Mouse (Mus musculus) erythroblast, adult 5-6 weeks (primary cell): Measurements from ENCODE around the gene Olfr536. TPM values are rescaled to one million over a fixed set of nuclear protein-coding genes. Genes with fewer than 3 reads are reported as not detected.
"Not testable (repeated sequence)": the region's sequence is repeated elsewhere in the genome, so short reads cannot be mapped to it uniquely, and the experiment has no call there.

Experiments
- ATAC-seq: replicated peaks from 2 replicates; pipeline ENCODE4 v1.8.0; 2016; ENCODE audit warnings: moderate number of reproducible peaks, mild to moderate bottlenecking, moderate TSS enrichment, inconsistent platforms; ENCODE audit not compliant: poor library complexity, low FRiP score, severe bottlenecking
- total RNA-seq, 2 experiments: library from RNA; stranded (forward) in 1 of 2; stranded (reverse) in 1 of 2; fragments of 150-400 nt in 1 of 2; fragments of 200-764, 138-1000 nt in 1 of 2; gene quantifications; 2 replicates each; pipeline versions ENCODE4 v1.2.3 to v1.2.4; 2015 to 2017; ENCODE audit warnings: low replicate concordance in 2 of 2

The Olfr536 gene
- total RNA-seq (2015; ENCODE audit: low replicate concordance): not detected in 2 replicates
- total RNA-seq (2017; ENCODE audit: low replicate concordance): not detected in 2 replicates

GRCm38 (mm10) chr7:140507346-140508021 is at the start of gene Olfr536:
TSS of gene Olfr536 (minus strand) at chr7:140507396.
- ATAC-seq: not testable (repeated sequence)

GRCm38 (mm10) chr7:140539746-140540145 is 32.5 kb upstream of the Olfr536 start:
- no peak for ATAC-seq

GRCm38 (mm10) chr7:140494702-140495101 is 12.5 kb downstream of the Olfr536 start:
- no peak for ATAC-seq

- no peak for ATAC-seq
These were observed 13.0 kb downstream of the Olfr536 start for GRCm38 (mm10) chr7:140494231-140494630.

- no peak for ATAC-seq
These were observed 18.2 kb downstream of the Olfr536 start for GRCm38 (mm10) chr7:140488981-140489380.

- ATAC-seq: no peak
These were observed 23.3 kb downstream of the Olfr536 start, which contains the start of gene Olfr535 for GRCm38 (mm10) chr7:140483916-140484315. TSS of gene Olfr535 (plus strand) at chr7:140484216.

GRCm38 (mm10) chr7:140478733-140479132 is 28.5 kb downstream of the Olfr536 start:
- no peak for ATAC-seq

GRCm38 (mm10) chr7:140477886-140478285 is 29.3 kb downstream of the Olfr536 start:
- no peak for ATAC-seq

GRCm38 (mm10) chr7:140463070-140463469 is 44.1 kb downstream of the Olfr536 start, which contains the start of gene Olfr533:
TSS of gene Olfr533 (plus strand) at chr7:140463370.
- ATAC-seq: not testable (repeated sequence)

Other genes starting within 250 kb of the Olfr536 start
- not detected in 2 replicates for gene Olfr525, start 186.5 kb downstream of the Olfr536 start, total RNA-seq (2015; ENCODE audit: low replicate concordance)
- under 0.01 TPM in 1 of 2 replicates, not detected in the other for gene Olfr525, start 186.5 kb downstream of the Olfr536 start, total RNA-seq (2017; ENCODE audit: low replicate concordance)
- not detected in 2 replicates for gene Olfr527, start 173.4 kb downstream of the Olfr536 start, total RNA-seq (2015; ENCODE audit: low replicate concordance)
- gene Olfr527, start 173.4 kb downstream of the Olfr536 start, total RNA-seq (2017; ENCODE audit: low replicate concordance): not detected in 2 replicates
- not detected in 2 replicates for gene Olfr60, start 145.7 kb downstream of the Olfr536 start, total RNA-seq (2015; ENCODE audit: low replicate concordance)
- gene Olfr60, start 145.7 kb downstream of the Olfr536 start, total RNA-seq (2017; ENCODE audit: low replicate concordance): not detected in 2 replicates
- not detected in 2 replicates for gene Olfr530, start 131.1 kb downstream of the Olfr536 start, total RNA-seq (2015; ENCODE audit: low replicate concordance)
- not detected in 2 replicates for gene Olfr530, start 131.1 kb downstream of the Olfr536 start, total RNA-seq (2017; ENCODE audit: low replicate concordance)
- not detected in 2 replicates for gene Olfr531, start 104.5 kb downstream of the Olfr536 start, total RNA-seq (2015; ENCODE audit: low replicate concordance)
- gene Olfr531, start 104.5 kb downstream of the Olfr536 start, total RNA-seq (2017; ENCODE audit: low replicate concordance): not detected in 2 replicates
- gene Olfr532, start 85.8 kb downstream of the Olfr536 start, total RNA-seq (2015; ENCODE audit: low replicate concordance): not detected in 2 replicates
- gene Olfr532, start 85.8 kb downstream of the Olfr536 start, total RNA-seq (2017; ENCODE audit: low replicate concordance): not detected in 2 replicates
- gene Olfr533, start 44.0 kb downstream of the Olfr536 start, total RNA-seq (2015; ENCODE audit: low replicate concordance): not detected in 2 replicates
- not detected in 2 replicates for gene Olfr533, start 44.0 kb downstream of the Olfr536 start, total RNA-seq (2017; ENCODE audit: low replicate concordance)
- gene Olfr535, start 23.2 kb downstream of the Olfr536 start, total RNA-seq (2015; ENCODE audit: low replicate concordance): not detected in 2 replicates
- gene Olfr535, start 23.2 kb downstream of the Olfr536 start, total RNA-seq (2017; ENCODE audit: low replicate concordance): not detected in 2 replicates
- not detected in 2 replicates for gene Olfr538, start 60.5 kb upstream of the Olfr536 start, total RNA-seq (2015; ENCODE audit: low replicate concordance)
- gene Olfr538, start 60.5 kb upstream of the Olfr536 start, total RNA-seq (2017; ENCODE audit: low replicate concordance): 2.0 TPM in 1 of 2 replicates, not detected in the other
- gene Olfr46, start 93.9 kb upstream of the Olfr536 start, total RNA-seq (2015; ENCODE audit: low replicate concordance): 0.19 and 0.21 TPM in 2 replicates
- gene Olfr46, start 93.9 kb upstream of the Olfr536 start, total RNA-seq (2017; ENCODE audit: low replicate concordance): 0.09 and 0.28 TPM in 2 replicates
- not detected in 2 replicates for gene Olfr61, start 121.6 kb upstream of the Olfr536 start, total RNA-seq (2015; ENCODE audit: low replicate concordance)
- not detected in 2 replicates for gene Olfr61, start 121.6 kb upstream of the Olfr536 start, total RNA-seq (2017; ENCODE audit: low replicate concordance)
- not detected in 2 replicates for gene Olfr53, start 139.1 kb upstream of the Olfr536 start, total RNA-seq (2015; ENCODE audit: low replicate concordance)
- gene Olfr53, start 139.1 kb upstream of the Olfr536 start, total RNA-seq (2017; ENCODE audit: low replicate concordance): not detected in 2 replicates
- gene Olfr539, start 152.5 kb upstream of the Olfr536 start, total RNA-seq (2015; ENCODE audit: low replicate concordance): not detected in 2 replicates
- 0.14 TPM in 1 of 2 replicates, not detected in the other for gene Olfr539, start 152.5 kb upstream of the Olfr536 start, total RNA-seq (2017; ENCODE audit: low replicate concordance)
- not detected in 2 replicates for gene Olfr45, start 174.6 kb upstream of the Olfr536 start, total RNA-seq (2015; ENCODE audit: low replicate concordance)
- gene Olfr45, start 174.6 kb upstream of the Olfr536 start, total RNA-seq (2017; ENCODE audit: low replicate concordance): not detected in 2 replicates
- not detected in 2 replicates for gene Olfr541, start 189.9 kb upstream of the Olfr536 start, total RNA-seq (2015; ENCODE audit: low replicate concordance)
- gene Olfr541, start 189.9 kb upstream of the Olfr536 start, total RNA-seq (2017; ENCODE audit: low replicate concordance): not detected in 2 replicates